Mouse (Mus musculus): ENCODE measurements around the gene Lmnb2.

Lmnb2 gene

GRCm38 (mm10) chr10:80917779-80918434 is at the start of gene Lmnb2:
Gene Lmnb2, minus strand, starts transcription at chr10:80918245.
- peak; percentile 80 for DNase-seq

DNA sequence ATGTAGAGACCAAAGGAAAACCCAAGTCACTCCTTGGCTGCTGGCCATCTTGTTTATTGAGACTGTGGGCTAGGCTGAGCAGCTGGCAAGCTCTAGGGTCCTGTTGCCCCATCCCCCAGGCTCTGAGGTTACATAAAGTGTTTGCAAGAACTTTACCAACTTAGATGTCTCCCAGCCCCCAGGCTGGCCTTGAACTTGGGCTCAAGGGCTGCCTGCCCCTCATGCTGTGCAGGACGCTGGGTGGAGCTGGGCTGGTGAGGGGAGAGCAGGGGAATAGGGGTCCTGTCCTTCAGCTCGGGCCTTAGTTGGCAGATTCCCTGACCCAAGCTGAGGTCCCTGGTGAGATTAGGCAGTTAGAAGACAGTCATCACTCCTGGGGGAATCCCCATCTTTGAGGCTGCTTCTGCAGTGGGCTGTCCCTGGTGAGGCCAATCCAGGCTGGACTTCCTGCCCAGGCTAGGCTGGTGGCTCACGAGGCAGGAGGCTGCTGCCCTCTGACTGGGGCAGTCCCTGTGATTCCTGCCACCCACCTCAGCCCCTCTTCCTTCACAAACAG is 49.1 kb upstream of the Lmnb2 start:
- DNase-seq, result no peak

DNA sequence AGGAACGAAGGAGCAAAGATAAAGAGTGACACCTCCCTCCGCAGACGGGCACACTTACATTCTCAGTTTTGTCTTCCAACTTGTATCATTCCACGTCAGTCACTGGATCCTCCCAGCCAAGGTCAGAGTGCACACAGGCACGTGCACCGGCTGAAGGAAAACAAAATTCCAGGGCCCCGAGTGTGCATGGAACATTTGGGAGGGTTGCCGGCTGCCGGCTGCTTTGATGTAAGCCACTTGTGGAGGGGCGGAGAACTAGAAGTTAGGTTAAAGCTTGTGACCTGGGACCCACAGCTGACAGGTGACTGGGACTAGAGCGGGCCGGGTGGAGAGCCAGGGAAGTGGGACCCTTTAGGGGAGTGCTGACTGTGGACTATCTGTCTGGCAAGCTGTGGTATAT is 48.3 kb upstream of the Lmnb2 start:
- DNase-seq, result peak; percentile 51

- DNase-seq, result peak; percentile 74
Measured at GRCm38 (mm10) chr10:80963031-80963975, 45.3 kb upstream of the Lmnb2 start.

DNA sequence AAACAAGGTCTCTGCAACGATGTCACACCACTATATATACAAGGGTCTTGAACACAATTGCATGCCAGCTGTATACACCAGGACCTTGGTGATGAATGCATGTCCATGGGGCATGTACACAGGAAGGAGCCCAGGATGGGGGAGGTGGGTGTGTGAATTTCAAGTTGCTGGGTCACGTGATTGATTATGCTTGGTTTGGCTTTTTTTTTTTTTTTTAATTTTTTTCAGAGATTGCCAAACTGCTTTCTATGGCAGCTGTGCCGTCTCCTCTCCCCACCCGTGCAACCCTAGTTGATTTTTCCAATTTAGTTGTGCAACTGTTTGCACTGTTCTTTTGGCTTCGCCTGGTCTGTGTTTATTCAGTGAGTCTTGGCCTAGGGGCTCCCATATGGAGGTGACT is 44.5 kb upstream of the Lmnb2 start:
- no peak for DNase-seq

- DNase-seq, result no peak
Measured at GRCm38 (mm10) chr10:80962051-80962472, 44.0 kb upstream of the Lmnb2 start.

DNA sequence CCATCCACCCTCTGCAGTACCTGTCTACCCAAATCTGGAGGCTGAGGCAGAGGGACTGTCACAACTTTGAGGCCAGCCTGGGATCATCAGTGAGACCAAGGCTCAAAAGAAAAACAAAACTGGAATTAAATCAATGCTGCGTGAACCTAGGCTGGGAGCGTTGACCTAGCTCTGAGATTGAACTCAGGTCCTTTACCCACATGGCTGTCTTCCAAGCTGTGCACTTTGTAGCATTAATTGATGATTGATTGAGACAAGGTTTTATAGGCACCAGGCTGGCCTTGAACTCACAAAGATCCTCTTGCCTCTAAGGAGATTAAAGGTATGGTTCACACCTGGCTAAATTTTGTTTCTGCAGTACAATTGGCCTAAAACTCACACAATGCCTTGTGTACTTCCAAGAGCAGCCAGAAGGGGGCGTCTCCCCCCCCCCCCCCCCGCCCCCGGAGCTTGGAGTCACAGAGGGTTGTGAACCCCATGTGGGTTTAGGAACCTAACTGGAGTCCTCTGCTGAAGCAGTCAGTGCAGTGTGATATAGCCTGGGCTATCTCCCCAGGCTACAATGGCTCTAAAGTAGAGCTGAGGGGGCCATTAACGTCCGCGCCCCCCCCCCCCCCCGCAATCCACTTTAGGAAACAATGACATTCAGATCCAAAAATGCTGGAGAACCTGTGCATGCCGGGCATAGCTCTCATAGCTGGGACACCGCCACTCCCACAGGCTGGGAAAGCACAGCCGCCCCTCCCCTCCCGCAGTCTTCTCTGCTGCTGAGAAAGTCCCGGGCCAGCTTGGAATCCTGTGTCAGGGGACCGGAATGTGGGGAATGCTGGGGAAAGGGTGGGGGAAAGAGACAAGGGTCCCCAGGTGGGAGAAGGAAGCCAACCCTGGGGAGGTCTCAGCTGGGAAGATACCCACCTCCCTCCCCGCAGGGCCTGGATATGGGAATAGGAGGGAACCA is 42.8 kb upstream of the Lmnb2 start:
- peak; percentile 86 for DNase-seq

DNA sequence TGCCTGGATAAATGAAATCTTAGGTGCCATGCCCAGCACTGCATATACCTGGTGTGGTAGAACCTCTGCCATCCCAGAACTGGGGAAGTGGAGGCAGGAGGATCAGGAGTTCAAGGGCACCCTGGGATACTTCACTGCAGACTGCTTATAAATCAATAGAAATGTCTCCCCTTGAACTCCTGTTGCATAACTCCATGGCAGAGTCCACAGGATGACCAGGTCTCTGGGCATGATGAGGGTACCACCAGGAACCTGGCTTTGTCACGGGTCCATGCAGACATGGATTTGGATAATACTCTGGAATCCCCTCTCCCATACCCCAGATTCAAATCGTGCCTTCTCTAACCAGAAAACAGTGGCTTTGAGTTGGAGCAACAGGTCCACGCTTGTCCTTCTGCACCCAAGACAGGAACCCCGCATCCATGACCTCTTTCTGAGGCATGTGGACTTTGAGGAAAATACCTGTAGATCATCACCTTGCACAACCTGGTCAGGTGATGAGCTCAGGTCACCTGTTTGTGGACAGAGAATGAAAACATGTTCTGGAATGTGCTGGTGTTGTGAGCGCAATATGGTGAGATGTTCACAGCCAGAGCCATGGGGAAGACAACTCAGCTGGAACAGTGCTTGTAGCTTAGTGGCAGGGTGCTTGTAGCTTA is 41.1 kb upstream of the Lmnb2 start:
- no peak for DNase-seq

- no peak for DNase-seq
Measured at GRCm38 (mm10) chr10:80957791-80958190, 39.7 kb upstream of the Lmnb2 start.

DNA sequence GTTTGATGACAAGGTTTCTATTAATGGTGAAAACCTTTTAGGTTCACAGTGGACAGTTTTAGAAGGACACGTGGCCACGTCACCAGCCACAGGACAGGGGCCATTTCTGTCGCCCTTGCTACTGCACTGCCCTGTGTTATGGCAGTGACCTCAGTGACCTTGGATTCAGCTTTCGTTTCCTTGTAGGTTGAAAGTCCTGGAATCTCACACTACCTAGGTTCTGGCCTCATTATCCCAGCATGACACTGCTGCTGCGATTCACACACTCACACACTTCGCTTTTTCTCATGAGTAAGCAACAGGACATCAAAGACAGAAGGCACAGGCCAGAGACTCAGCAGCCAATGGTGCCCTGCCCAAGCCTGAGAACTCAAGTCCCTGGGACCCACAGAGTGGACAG is 38.9 kb upstream of the Lmnb2 start:
- DNase-seq, result no peak

GRCm38 (mm10) chr10:80956385-80956784 is 38.3 kb upstream of the Lmnb2 start:
- no peak for DNase-seq

- DNase-seq, result peak; percentile 59
Measured at GRCm38 (mm10) chr10:80955536-80955935, 37.5 kb upstream of the Lmnb2 start.

GRCm38 (mm10) chr10:80954843-80955242 is 36.8 kb upstream of the Lmnb2 start:
- DNase-seq, result no peak

- DNase-seq, result no peak
Measured at GRCm38 (mm10) chr10:80954415-80954814, 36.4 kb upstream of the Lmnb2 start.

DNA sequence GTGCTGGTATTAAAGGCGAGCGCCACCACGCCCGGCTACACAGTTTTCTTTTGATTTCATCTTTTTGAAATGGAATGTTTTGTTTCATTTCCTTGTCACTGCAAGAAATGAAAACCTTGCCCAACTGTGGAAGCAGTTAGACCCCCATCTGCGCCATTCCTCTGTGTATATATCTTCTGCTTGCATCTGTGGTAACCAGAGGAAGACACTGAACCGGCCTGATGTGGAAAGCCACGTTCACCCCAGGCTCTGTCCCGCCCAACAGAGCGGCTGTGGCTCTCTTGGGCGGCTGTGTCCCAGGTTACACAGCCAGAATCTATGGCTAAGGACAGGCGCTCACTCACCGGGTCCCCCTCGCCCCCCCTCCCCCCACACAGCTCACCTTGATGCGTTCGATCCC is 34.4 kb upstream of the Lmnb2 start:
- DNase-seq, result no peak

DNA sequence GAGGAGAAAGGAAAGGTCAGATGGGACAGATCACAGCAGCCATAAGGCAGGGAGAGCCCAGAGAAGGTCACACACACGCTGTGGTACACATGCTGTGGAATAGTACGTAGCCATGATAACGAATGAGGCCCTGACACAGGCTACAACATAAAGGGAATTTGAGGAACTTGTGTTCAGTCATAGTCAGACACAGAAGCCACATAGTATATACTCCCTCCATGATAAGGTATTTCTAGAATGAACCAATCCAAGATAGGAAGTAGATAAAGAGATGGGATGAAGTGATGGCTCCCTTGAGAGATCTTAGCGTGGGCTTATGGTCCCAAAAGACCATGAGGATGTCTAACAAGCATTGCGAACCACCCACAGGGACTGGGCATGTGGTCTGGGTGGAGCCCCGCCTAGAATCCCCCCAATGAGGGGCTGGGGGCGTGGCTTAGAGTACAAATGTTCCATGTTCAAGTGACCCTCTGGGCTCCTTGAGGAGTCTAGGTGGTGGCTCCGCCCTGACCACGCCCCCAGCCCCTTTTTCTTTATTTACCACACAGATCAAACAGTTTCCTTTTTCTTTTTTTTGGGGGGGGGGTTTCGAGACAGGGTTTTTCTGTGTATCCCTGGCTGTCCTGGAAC is 33.8 kb upstream of the Lmnb2 start:
- no peak for DNase-seq

DNA sequence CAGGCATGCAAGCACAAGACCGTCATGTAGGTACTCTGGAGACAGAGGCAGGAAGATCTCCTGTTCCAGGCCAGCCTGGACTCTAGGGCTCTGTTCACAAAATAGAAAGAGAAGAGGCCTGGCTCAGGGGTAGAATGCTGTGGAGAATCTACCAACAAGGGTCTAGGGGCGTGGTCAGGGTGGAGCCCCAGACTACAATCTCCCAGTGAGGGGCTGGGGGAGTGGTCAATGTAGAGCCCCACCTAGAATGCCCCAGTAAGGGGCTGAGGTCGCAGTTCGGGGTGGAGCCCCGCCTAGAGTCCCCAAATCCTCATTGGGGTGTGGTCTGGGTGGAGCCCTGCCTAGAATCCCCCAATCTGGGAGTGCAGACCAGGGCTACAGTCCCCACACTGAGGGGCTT is 32.3 kb upstream of the Lmnb2 start:
- no peak for DNase-seq

DNA sequence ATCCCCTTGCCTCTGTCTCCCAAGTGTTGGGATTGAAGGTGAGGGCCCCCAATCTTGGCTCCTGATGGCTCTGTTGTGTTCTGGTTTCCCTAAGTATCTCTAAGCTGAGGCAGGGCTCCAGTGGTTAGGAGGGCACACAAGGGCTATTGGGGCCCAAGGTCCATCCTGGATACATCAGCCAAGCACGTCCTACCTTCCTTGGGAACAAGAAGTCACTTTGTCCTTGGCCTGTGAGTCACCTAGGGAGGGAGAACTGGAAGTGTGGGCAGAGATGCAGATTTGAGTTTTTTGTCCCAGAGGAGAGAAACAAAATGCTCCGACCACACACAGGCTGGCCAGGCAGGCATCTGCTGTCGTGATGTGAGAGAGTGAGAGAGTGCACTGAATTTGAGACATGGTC is 31.0 kb upstream of the Lmnb2 start:
- DNase-seq, result no peak

DNA sequence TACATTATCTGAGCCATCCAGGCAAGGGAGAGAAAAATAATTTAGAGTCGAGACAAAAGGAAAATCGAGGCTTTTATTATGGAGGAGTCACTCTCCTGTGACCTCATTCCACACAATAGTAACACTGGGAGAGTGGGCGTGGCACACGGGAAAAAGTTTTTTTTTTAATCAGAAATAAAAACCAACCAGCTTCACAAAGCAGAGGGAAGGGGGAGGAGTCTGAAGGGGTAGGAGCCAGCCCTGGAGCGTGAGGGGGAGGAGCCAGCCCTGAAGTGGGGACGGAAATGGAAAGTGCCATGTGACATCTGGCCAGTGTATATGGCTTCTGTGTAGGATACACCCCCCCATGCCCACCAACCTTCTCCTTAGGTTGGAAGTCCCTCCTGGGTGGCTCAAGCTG is 30.5 kb upstream of the Lmnb2 start:
- DNase-seq, result no peak

GRCm38 (mm10) chr10:80947802-80948201 is 29.8 kb upstream of the Lmnb2 start:
- peak; percentile 84 for DNase-seq

DNA sequence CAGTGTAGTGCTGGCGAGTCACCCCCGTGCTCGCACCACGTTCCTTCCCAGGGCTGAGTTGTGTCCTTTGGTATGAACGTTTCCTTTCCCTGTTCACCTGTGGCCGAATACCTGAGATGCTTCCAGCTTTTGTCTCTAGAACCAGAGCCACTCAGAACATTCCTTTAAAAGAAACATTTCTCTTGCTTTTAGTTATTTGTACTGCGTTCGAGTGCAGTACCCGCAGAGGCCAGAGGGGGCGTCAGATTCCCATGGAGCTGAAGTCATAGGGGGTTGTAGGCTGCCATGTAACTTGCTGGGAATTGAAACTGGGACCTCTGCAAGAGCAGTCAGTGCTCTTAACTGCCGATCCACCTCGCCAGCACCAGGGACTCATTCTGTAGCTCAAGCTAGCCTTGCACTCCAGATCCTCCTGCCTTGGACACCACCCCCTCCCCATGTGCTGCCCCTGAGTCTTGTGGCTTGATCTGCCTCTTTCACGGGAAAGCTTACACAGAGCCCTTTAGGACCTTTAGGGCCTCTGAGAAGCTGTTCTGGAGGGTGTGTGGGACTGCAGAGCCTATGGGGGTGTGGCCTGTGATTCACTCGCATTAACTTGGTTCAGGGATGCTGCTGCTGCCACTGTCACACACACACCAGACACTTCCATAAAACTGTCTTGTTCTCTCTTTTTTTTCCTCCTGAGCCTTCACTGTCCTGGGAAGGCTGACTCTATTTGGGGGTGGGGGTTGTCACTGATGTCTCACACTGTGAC is 28.8 kb upstream of the Lmnb2 start:
- DNase-seq, result no peak

Data from kidney, postnatal 14 days (tissue).